Mouse (Mus musculus) left cerebral cortex, adult 8-10 months (tissue): ENCODE results near the gene Guca2b. TPM values are rescaled to one million over a fixed set of nuclear protein-coding genes. Genes with fewer than 3 reads are reported as not detected.

Experiments used
- total RNA-seq, 4 experiments: library from RNA; stranded (reverse); gene quantifications; 2 replicates each; pipeline ENCODE4 v1.2.4; 2022

Guca2b gene
- total RNA-seq, 4 experiments from 2014 or later: not detected

Other genes starting within 250 kb of the Guca2b start
- 10 to 100 TPM; 20.9 to 24.6 (median 23.2) TPM for gene Ccdc30, start 243.4 kb downstream of the Guca2b start, total RNA-seq
- 1 to 10 TPM; 5.0 to 6.8 (median 6.0) TPM for gene Ppcs, start 236.5 kb downstream of the Guca2b start, total RNA-seq
- gene Zmynd12, start 236.1 kb downstream of the Guca2b start, total RNA-seq: 1 to 10 TPM in 1 of 4 experiments, under 1 TPM in 3; 0.46 to 1.2 (median 0.76) TPM
- gene Rimkla, start 166.3 kb downstream of the Guca2b start, total RNA-seq: 10 to 100 TPM; 10.2 to 11.2 (median 11.0) TPM
- 100 to 1,000 TPM in 1 of 4 experiments, 10 to 100 TPM in 3; 65.1 to 100 (median 78.9) TPM for gene Foxj3, start 122.0 kb downstream of the Guca2b start, total RNA-seq
- gene Frg2f1, start 119.4 kb downstream of the Guca2b start, total RNA-seq: 10 to 100 TPM; 16.3 to 18.6 (median 17.1) TPM
- under 1 TPM in 1 of 4 experiments, not detected in 3; 0.68 TPM for gene Guca2a, start 21.2 kb downstream of the Guca2b start, total RNA-seq
- 10 to 100 TPM; 44.8 to 49.2 (median 47.6) TPM for gene Hivep3, start 74.8 kb upstream of the Guca2b start, total RNA-seq